Mouse (Mus musculus): ENCODE results near the gene Ppfibp2. TPM values are rescaled to one million over a fixed set of nuclear protein-coding genes. Genes with fewer than 3 reads are reported as not detected.
A peak's percentile ranks its signal among the peaks of the same experiment; 100 is the strongest.

Ppfibp2 gene
- total and polyA plus RNA-seq, 2 experiments = 9.9 to 20.9 TPM

- 21% methylated on average over 1 of the region's 1 CpGs for WGBS
- TF ChIP-seq POLR2A (IDR thresholded peaks at IDR 0.05; ENCODE audit: extremely low read depth, insufficient read depth, low read length) (no peak), CTCF (IDR thresholded peaks at IDR 0.05; ENCODE audit: low read depth, low read length) (no peak)
- no peak overlapping the region for H3K9ac ChIP-seq (ENCODE audit: low read depth, low read length)
Measured at GRCm38 (mm10) chr7:107699926-107700325, 104.9 kb downstream of the Ppfibp2 start.

GRCm38 (mm10) chr7:107700646-107701045, 105.6 kb downstream of the Ppfibp2 start:
- H3K4me3 ChIP-seq (ENCODE audit: insufficient read depth, low read depth, low read length) = no peak overlapping the region
- no peak overlapping the region for H3K9ac ChIP-seq (ENCODE audit: low read depth, low read length)
- no peak overlapping the region for H3K27ac ChIP-seq (replicated peaks; ENCODE audit: insufficient read depth, low read depth, low read length)
- TF ChIP-seq POLR2A (IDR thresholded peaks at IDR 0.05; ENCODE audit: extremely low read depth, insufficient read depth, low read length) = no peak
- 86% methylated on average over 5 of the region's 5 CpGs for WGBS
- no peak for DNase-seq (ENCODE audit: extremely low read depth, low read depth, low spot score)
- no peaks in the 10 kb centered on the region for H3K79me2 ChIP-seq (ENCODE audit: control insufficient read depth, insufficient read depth, low read length)
- peaks cover 31% of the 10 kb centered on the region for H3K36me3 ChIP-seq (ENCODE audit: control insufficient read depth, insufficient read depth, low read length)
- H3K27me3 ChIP-seq (ENCODE audit: control insufficient read depth, insufficient read depth, low read length) = no peaks in the 10 kb centered on the region
- no peaks in the 10 kb centered on the region for H3K4me1 ChIP-seq (ENCODE audit: control insufficient read depth, insufficient read depth, low read length)

More at GRCm38 (mm10) chr7:107699926-107700325, 104.9 kb downstream of the Ppfibp2 start:
- Histone ChIP-seq H3K36me3 (ENCODE audit: control insufficient read depth, insufficient read depth, low read length) (peaks cover 33% of the 10 kb centered on the region), H3K4me1 (ENCODE audit: control insufficient read depth, insufficient read depth, low read length) (no peaks in the 10 kb centered on the region), H3K27ac (replicated peaks; ENCODE audit: insufficient read depth, low read depth, low read length) (no peak overlapping the region), H3K27me3 (ENCODE audit: control insufficient read depth, insufficient read depth, low read length) (no peaks in the 10 kb centered on the region), H3K4me3 (ENCODE audit: insufficient read depth, low read depth, low read length) (no peak overlapping the region), H3K79me2 (ENCODE audit: control insufficient read depth, insufficient read depth, low read length) (no peaks in the 10 kb centered on the region)
- DNase-seq (ENCODE audit: extremely low read depth, low read depth, low spot score) = no peak

GRCm38 (mm10) chr7:107702461-107703380, 107.7 kb downstream of the Ppfibp2 start:
- Histone ChIP-seq H3K4me3 (ENCODE audit: insufficient read depth, low read depth, low read length) (no peak overlapping the region), H3K27ac (replicated peaks; ENCODE audit: insufficient read depth, low read depth, low read length) (no peak overlapping the region), H3K27me3 (ENCODE audit: control insufficient read depth, insufficient read depth, low read length) (no peaks in the 10 kb centered on the region), H3K36me3 (ENCODE audit: control insufficient read depth, insufficient read depth, low read length) (peaks cover 31% of the 10 kb centered on the region), H3K4me1 (ENCODE audit: control insufficient read depth, insufficient read depth, low read length) (no peaks in the 10 kb centered on the region), H3K9ac (ENCODE audit: low read depth, low read length) (no peak overlapping the region), H3K79me2 (ENCODE audit: control insufficient read depth, insufficient read depth, low read length) (no peaks in the 10 kb centered on the region)
- no peak for DNase-seq (ENCODE audit: extremely low read depth, low read depth, low spot score)
- WGBS = 74% methylated on average over 13 of the region's 13 CpGs
- TF ChIP-seq CTCF (IDR thresholded peaks at IDR 0.05; ENCODE audit: low read depth, low read length) (no peak), POLR2A (IDR thresholded peaks at IDR 0.05; ENCODE audit: extremely low read depth, insufficient read depth, low read length) (no peak)

GRCm38 (mm10) chr7:107705941-107706340, 110.9 kb downstream of the Ppfibp2 start:
- Histone ChIP-seq H3K4me3 (ENCODE audit: insufficient read depth, low read depth, low read length) (no peak overlapping the region), H3K79me2 (ENCODE audit: control insufficient read depth, insufficient read depth, low read length) (no peaks in the 10 kb centered on the region), H3K27ac (replicated peaks; ENCODE audit: insufficient read depth, low read depth, low read length) (no peak overlapping the region), H3K9ac (ENCODE audit: low read depth, low read length) (no peak overlapping the region), H3K27me3 (ENCODE audit: control insufficient read depth, insufficient read depth, low read length) (no peaks in the 10 kb centered on the region), H3K4me1 (ENCODE audit: control insufficient read depth, insufficient read depth, low read length) (no peaks in the 10 kb centered on the region), H3K36me3 (ENCODE audit: control insufficient read depth, insufficient read depth, low read length) (peaks cover 20% of the 10 kb centered on the region)
- TF ChIP-seq CTCF (IDR thresholded peaks at IDR 0.05; ENCODE audit: low read depth, low read length) (no peak), POLR2A (IDR thresholded peaks at IDR 0.05; ENCODE audit: extremely low read depth, insufficient read depth, low read length) (no peak)
- WGBS = 42% methylated on average over 5 of the region's 5 CpGs
- DNase-seq (ENCODE audit: extremely low read depth, low read depth, low spot score) = peak; percentile 18

GRCm38 (mm10) chr7:107707650-107708049, 112.6 kb downstream of the Ppfibp2 start:
- Histone ChIP-seq H3K9ac (ENCODE audit: low read depth, low read length) (no peak overlapping the region), H3K36me3 (ENCODE audit: control insufficient read depth, insufficient read depth, low read length) (peaks cover 18% of the 10 kb centered on the region), H3K27me3 (ENCODE audit: control insufficient read depth, insufficient read depth, low read length) (no peaks in the 10 kb centered on the region), H3K27ac (replicated peaks; ENCODE audit: insufficient read depth, low read depth, low read length) (no peak overlapping the region), H3K4me1 (ENCODE audit: control insufficient read depth, insufficient read depth, low read length) (no peaks in the 10 kb centered on the region), H3K79me2 (ENCODE audit: control insufficient read depth, insufficient read depth, low read length) (no peaks in the 10 kb centered on the region), H3K4me3 (ENCODE audit: insufficient read depth, low read depth, low read length) (no peak overlapping the region)
- no peak for DNase-seq (ENCODE audit: extremely low read depth, low read depth, low spot score)
- WGBS = 70% methylated on average over 9 of the region's 9 CpGs
- TF ChIP-seq POLR2A (IDR thresholded peaks at IDR 0.05; ENCODE audit: extremely low read depth, insufficient read depth, low read length) (no peak), CTCF (IDR thresholded peaks at IDR 0.05; ENCODE audit: low read depth, low read length) (no peak)
